Mouse (Mus musculus) mouse trophoblast stem cell (cell line): ENCODE measurements around the gene Ptafr.

ENCODE experiments used
- in situ Hi-C, 2 experiments: fragments of 300-500 bp; cut with MseI, MboI; formaldehyde crosslinking; loops; 2 replicates in 1 of 2; 3 replicates in 1 of 2; pipeline ENCODE4 v1.15.1; 2025

Ptafr gene

GRCm38 (mm10) chr4:132611320-132611719 is 47.5 kb downstream of the Ptafr start:
- in situ Hi-C loops, result no loop called here

DNA sequence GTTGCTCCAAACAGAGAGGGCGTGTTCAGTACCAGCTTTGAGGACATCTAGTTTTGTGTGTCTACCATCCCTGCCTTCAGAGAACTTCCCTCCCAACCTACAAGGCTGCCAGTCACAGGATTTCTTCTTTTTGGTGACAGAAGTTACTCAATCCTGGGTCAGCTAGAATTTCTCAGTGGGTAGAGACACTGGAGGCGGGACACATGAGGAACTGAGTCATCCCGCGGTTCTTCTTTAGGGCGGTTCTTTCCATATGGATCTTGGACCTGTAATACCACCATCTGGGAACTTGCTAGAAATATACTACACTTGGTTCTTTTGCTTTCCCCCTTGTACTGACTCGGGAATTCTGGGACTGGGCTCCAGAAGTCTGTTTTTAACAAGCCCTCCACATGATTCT is 54.0 kb downstream of the Ptafr start:
- in situ Hi-C loops, result no loop called here

GRCm38 (mm10) chr4:132618850-132619375 is 55.0 kb downstream of the Ptafr start:
- in situ Hi-C loops, result no loop called here

DNA sequence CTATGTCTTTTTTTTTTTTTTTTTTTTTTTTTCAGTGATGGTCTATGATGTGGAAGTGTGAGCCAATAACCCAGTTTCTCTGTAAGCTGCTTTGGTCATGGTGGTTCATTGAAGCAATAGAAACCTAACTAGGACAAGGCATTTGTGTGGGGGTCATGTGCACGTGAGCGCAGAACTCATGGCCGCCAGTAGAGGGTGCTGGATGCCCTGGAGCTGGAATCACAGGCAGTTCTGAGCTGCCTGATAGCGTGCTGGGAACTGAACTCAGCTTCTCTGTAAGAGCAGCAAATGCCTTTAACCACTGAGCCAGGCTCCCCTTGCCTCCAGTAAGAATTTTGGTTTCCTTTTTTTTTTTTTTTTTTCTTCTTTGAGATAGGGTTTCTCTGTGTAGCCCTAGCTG is 56.3 kb downstream of the Ptafr start:
- in situ Hi-C loops, result no loop called here

- in situ Hi-C loops, result no loop called here
These were observed 57.6 kb downstream of the Ptafr start for GRCm38 (mm10) chr4:132621287-132622068.

GRCm38 (mm10) chr4:132624034-132624657 is 60.3 kb downstream of the Ptafr start:
- in situ Hi-C loops, result no loop called here

- in situ Hi-C loops, result no loop called here
These were observed 65.0 kb downstream of the Ptafr start for GRCm38 (mm10) chr4:132628830-132629229.
